Mouse (Mus musculus) erythroblast, embryonic 14.5 days (primary cell): ENCODE measurements around the gene Sv2c. TPM values are rescaled to one million over a fixed set of nuclear protein-coding genes. Genes with fewer than 3 reads are reported as not detected.

Experiments used
- H3K27me3 ChIP-seq: 2 replicates; pipeline ENCODE4 v1.6.1; 2012; ENCODE audit warnings: inconsistent platforms; ENCODE audit not compliant: control insufficient read depth
- H3K36me3 ChIP-seq: 2 replicates; pipeline ENCODE4 v1.6.1; 2012; ENCODE audit warnings: mild to moderate bottlenecking, inconsistent platforms; ENCODE audit not compliant: control insufficient read depth
- H3K4me1 ChIP-seq: 2 replicates; pipeline ENCODE4 v1.6.1; 2012; ENCODE audit warnings: inconsistent platforms; ENCODE audit not compliant: control insufficient read depth
- H3K4me3 ChIP-seq: replicated peaks from 2 replicates; pipeline ENCODE3; 2012; ENCODE audit warnings: moderate library complexity, mild to moderate bottlenecking, inconsistent platforms
- H3K9me3 ChIP-seq: 2 replicates; pipeline ENCODE4 v1.6.1; 2012; ENCODE audit warnings: low read length, inconsistent platforms, mixed read lengths; ENCODE audit not compliant: control insufficient read depth
- GATA1 ChIP-seq: IDR thresholded peaks from 2 replicates; pipeline ENCODE4 v1.6.1; 2012; ENCODE audit warnings: low read length, inconsistent platforms, mixed read lengths
- TAL1 ChIP-seq: IDR thresholded peaks from 3 replicates; pipeline ENCODE4 v1.6.1; 2012; ENCODE audit warnings: low read length, inconsistent platforms, mixed read lengths
- polyA plus RNA-seq: library from polyadenylated mRNA; stranded (reverse); fragments of >175 nt; gene quantifications from 2 replicates; pipeline ENCODE4 v1.2.3, GENCODE M21; 2012

Gene Sv2c
- polyA plus RNA-seq, 1 experiment: 0.01 TPM

DNA sequence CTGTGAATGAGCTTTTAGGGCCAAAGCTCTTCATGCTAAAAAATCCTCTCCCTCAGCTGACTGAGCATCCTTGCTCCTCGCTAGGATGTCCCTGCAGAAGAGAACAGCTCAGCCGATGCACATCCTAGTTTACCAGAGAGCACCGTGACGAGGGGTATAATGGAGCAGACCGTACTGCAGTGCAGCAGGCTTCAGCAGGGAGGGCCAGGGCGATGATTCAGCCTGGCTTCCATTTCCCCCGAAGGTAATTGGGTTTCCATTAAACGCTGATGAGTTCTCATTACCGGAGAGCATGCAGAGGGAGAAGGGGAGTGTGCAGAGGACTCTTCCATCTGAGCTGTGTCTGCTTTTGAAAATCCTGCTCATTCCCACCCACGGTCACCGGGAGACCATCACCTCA lies 108.5 kb downstream of the Sv2c start:
- H3K9me3 ChIP-seq: no peaks in the 10 kb centered on the region
- TF ChIP-seq GATA1: no peak
- no peak for TF ChIP-seq TAL1
- no peaks in the 10 kb centered on the region for H3K4me1 ChIP-seq
- no peak overlapping the region for H3K4me3 ChIP-seq
- no peaks in the 10 kb centered on the region for H3K27me3 ChIP-seq
- no peaks in the 10 kb centered on the region for H3K36me3 ChIP-seq

DNA sequence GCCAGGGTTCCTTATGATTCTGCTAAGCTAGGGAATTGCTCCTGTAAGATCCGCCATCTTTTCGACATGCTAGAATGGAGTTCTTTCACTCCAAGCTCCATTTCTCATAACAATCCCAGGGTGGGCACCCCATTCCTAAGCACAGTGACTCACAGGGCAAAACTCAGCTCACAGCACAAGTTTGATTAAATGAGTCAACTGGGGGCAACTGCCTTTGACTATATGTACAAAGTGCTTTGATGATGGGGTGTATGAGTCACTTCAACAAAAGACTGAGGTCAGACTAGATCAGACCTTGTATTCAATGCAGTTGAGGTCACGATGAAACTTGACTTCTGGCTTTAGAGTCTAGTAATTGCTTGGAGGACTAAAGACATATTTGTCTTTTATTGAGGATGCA lies 116.9 kb downstream of the Sv2c start:
- H3K9me3 ChIP-seq: no peaks in the 10 kb centered on the region
- TF ChIP-seq GATA1: no peak
- no peak for TF ChIP-seq TAL1
- H3K4me1 ChIP-seq: no peaks in the 10 kb centered on the region
- H3K36me3 ChIP-seq: no peaks in the 10 kb centered on the region
- H3K4me3 ChIP-seq: no peak overlapping the region
- no peaks in the 10 kb centered on the region for H3K27me3 ChIP-seq

DNA sequence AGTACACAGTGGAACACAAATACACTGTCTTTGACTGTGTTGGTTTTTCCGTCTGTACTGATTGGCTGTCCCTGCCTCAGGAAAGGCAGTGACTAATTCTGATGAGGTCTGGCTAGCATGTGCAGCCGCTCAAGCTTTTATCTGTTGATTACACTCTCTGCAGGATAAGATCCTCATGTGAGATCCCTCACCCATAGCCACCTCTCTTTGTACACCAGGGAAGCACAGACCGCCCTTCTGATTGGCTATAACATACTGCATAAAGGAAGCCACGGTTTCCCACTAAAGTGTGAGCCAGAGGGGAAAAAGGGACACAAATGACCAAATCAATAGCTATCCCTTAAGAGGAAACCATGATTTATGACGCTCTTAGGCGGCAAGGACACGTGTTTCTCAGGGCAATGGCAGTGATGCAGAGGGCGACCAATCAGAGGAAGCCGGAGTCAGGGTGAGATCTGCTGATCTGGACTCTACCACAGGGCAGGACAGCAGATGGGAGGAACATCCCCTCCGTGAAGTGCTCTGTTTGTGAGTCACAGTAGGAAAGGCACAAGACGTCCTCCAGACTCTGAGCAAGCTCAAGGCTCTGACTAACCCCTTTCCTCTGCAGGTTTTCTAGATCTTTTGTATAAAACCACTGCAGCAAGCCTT lies 121.4 kb downstream of the Sv2c start:
- Histone ChIP-seq H3K4me3 (no peak overlapping the region), H3K9me3 (no peaks in the 10 kb centered on the region), H3K27me3 (no peaks in the 10 kb centered on the region), H3K36me3 (no peaks in the 10 kb centered on the region), H3K4me1 (no peaks in the 10 kb centered on the region)
- no peak for TF ChIP-seq TAL1

DNA sequence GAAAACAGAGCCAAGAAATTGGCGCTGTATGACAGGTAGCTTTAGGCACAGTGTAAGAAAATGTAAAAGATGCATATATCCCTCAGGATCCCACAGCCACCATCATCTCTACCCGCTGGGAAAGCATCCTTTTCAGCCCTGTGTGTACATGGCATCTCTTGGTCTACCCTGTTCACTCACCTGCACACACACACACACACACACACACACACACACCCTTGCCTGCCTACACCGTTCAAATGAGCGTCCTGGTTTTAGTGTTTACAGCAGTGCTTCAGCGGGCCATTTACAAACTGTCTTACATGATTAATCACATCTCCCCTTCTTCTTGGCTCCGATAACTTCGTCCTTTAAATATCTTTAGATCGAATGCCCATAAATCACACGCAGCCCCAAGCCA lies 123.4 kb downstream of the Sv2c start:
- Histone ChIP-seq H3K4me3 (no peak overlapping the region), H3K27me3 (no peaks in the 10 kb centered on the region), H3K4me1 (no peaks in the 10 kb centered on the region), H3K36me3 (no peaks in the 10 kb centered on the region), H3K9me3 (no peaks in the 10 kb centered on the region)
- TF ChIP-seq TAL1: no peak
- no peak for TF ChIP-seq GATA1

DNA sequence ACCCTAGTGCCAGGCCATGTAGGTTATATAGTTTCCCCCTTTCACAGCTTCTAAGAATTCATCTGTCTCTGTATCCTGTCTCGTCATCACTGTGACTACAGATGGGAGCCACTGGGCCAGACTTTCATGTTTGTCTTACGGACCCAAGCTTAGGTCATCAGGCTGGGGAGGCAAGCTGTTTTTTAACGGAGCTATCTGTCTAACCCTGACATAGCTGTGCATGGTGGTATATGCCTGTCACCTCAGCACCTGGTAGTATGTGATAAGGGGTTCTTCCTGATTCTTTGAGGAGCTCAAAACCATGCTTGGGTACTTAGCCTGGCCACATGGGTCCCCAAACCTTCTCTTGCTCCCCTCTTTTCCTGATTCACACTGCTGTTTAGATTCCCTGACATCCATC lies 124.2 kb downstream of the Sv2c start:
- no peaks in the 10 kb centered on the region for H3K27me3 ChIP-seq
- TF ChIP-seq TAL1: no peak
- no peak for TF ChIP-seq GATA1
- no peaks in the 10 kb centered on the region for H3K36me3 ChIP-seq
- no peaks in the 10 kb centered on the region for H3K4me1 ChIP-seq
- H3K9me3 ChIP-seq: no peaks in the 10 kb centered on the region
- no peak overlapping the region for H3K4me3 ChIP-seq

DNA sequence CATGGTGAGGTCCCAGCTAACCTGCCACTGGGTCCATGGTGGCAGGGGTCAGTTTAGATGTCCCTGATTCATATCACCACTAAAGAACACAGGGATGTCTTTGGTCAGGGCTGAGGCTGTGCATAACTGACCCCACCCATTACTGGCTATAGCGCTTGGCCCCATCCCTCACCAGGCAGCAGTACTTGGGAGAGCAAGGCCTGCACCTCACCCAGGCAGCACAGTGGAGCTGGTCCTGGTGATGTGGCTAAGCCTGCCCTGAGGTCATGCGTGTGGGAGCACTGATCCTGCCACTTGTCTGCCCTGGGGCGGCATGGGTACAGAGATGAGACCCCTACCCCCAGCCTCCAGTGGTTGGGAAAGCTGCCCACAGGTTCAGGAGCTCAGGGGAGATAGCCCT lies 128.8 kb downstream of the Sv2c start:
- no peak overlapping the region for H3K4me3 ChIP-seq
- no peaks in the 10 kb centered on the region for H3K36me3 ChIP-seq
- TF ChIP-seq GATA1 (no peak), TAL1 (no peak)
- H3K27me3 ChIP-seq: no peaks in the 10 kb centered on the region
- no peaks in the 10 kb centered on the region for H3K9me3 ChIP-seq
- no peaks in the 10 kb centered on the region for H3K4me1 ChIP-seq

DNA sequence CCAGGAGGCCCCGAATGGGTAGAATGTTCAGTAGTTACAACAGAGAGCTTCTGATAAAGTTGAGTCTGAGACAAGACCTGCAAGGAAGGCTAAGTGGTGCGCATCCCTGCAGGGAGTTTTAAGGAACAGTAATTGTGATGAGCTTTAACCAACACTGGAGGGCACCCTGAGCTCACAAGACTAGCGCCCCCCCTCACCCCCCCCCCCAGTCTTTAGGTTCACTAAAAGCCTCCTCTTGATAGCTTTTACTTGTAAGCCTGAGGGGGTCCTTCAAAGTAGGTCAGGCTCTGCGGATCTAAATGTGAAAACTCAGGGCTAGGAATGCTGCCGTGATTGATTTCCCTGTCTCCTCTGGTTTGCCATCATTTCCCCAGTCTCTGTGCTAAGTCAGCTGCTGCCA lies 129.9 kb downstream of the Sv2c start:
- Histone ChIP-seq H3K4me3 (no peak overlapping the region), H3K4me1 (no peaks in the 10 kb centered on the region), H3K9me3 (no peaks in the 10 kb centered on the region), H3K36me3 (no peaks in the 10 kb centered on the region), H3K27me3 (no peaks in the 10 kb centered on the region)
- TF ChIP-seq TAL1 (no peak), GATA1 (no peak)

DNA sequence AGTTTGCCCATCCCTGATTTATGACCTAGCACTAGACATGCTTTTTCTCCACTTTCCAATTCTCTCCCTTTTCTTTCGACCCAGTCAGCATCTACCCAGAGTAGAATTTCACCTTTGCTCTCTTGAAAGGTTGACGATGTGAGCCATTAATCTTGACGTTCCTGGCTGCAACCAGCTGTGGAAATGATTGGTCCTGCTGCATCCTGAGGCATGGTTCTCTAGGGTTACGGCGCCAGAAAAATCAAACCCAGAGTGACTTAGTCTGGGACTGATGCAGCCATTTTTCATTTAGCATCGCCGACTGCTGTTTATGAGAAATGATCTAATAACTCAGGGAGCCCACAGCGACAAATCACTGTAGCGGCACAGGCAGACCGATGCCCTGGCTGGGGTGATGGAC lies 133.0 kb downstream of the Sv2c start:
- Histone ChIP-seq H3K4me3 (no peak overlapping the region), H3K9me3 (peaks cover 3% of the 10 kb centered on the region), H3K36me3 (no peaks in the 10 kb centered on the region), H3K4me1 (no peaks in the 10 kb centered on the region), H3K27me3 (no peaks in the 10 kb centered on the region)
- TF ChIP-seq TAL1 (no peak), GATA1 (no peak)

DNA sequence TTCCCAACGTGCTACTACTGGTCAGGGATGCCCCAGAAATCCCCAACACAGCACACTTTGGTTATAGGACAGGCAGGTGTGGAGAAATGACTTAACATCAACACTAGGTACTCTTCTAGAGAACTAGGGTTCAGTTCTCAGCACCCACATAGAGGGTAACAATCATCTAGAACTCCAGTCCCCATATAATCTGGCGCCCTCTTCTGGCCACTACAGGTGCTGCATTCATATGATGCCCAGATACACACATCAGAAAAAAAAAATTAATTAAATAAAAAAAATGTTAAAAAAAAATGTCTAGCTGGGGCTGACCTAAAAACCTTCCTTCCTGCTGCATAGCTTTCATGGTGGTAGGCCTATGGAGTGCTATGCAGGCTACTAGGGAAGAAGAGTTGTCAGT lies 135.1 kb downstream of the Sv2c start:
- Histone ChIP-seq H3K27me3 (no peaks in the 10 kb centered on the region), H3K36me3 (no peaks in the 10 kb centered on the region), H3K4me3 (no peak overlapping the region), H3K4me1 (no peaks in the 10 kb centered on the region), H3K9me3 (peaks cover 3% of the 10 kb centered on the region)
- TF ChIP-seq GATA1: no peak
- no peak for TF ChIP-seq TAL1
